Mouse (Mus musculus) myocyte (in vitro differentiated cells): ENCODE results near the gene Echdc2. TPM values are rescaled to one million over a fixed set of nuclear protein-coding genes. Genes with fewer than 3 reads are reported as not detected.

Source experiments
- H3K27me3 ChIP-seq: one replicate; pipeline ENCODE4 v1.6.1; 2011; ENCODE audit not compliant: control insufficient read depth, insufficient read depth, insufficient read length
- H3K36me3 ChIP-seq: one replicate; pipeline ENCODE4 v1.6.1; 2011; ENCODE audit not compliant: control insufficient read depth, insufficient read depth
- H3K4me2 ChIP-seq: one replicate; pipeline ENCODE4 v1.6.1; 2011; ENCODE audit warnings: low read depth, control low read depth
- H3K4me3 ChIP-seq: one replicate; pipeline ENCODE4 v1.5.1; 2011; ENCODE audit warnings: mild to moderate bottlenecking, control low read depth, moderate library complexity
- H3K79me2 ChIP-seq: one replicate; pipeline ENCODE4 v1.6.1; 2011; ENCODE audit not compliant: control insufficient read depth, insufficient read depth
- H3ac ChIP-seq: one replicate; pipeline ENCODE4 v1.6.1; 2011; ENCODE audit not compliant: control insufficient read depth, insufficient read length
- CEBPB ChIP-seq: IDR thresholded peaks from 2 replicates; pipeline ENCODE4 v1.6.1; 2011; ENCODE audit warnings: mild to moderate bottlenecking, moderate library complexity; ENCODE audit not compliant: poor library complexity, insufficient read depth, severe bottlenecking
- E2F4 ChIP-seq: IDR thresholded peaks from one replicate; pipeline ENCODE4 v1.6.1; 2011; ENCODE audit warnings: mild to moderate bottlenecking, control low read depth, moderate library complexity; ENCODE audit not compliant: insufficient read depth
- MAX ChIP-seq: IDR thresholded peaks from one replicate; pipeline ENCODE4 v1.6.1; 2011; ENCODE audit warnings: low read depth, mild to moderate bottlenecking, control low read depth
- MYOD1 ChIP-seq, 3 experiments: IDR thresholded peaks; one replicate each; pipeline ENCODE4 v1.6.1; 2011; ENCODE audit warnings: control low read depth in 2 of 3, low read depth in 2 of 3, mild to moderate bottlenecking in 2 of 3, moderate library complexity in 1 of 3; ENCODE audit not compliant: insufficient read length in 2 of 3, control insufficient read depth in 1 of 3
- MYOG ChIP-seq, 3 experiments: IDR thresholded peaks; one replicate each; pipeline ENCODE4 v1.6.1; 2011; ENCODE audit warnings: control low read depth in 2 of 3, low read depth in 2 of 3, mild to moderate bottlenecking in 2 of 3; ENCODE audit not compliant: insufficient read length in 2 of 3, control insufficient read depth in 1 of 3, insufficient read depth in 1 of 3
- POLR2A ChIP-seq: IDR thresholded peaks from one replicate; pipeline ENCODE4 v1.6.1; 2011; ENCODE audit warnings: low read depth, mild to moderate bottlenecking, control low read depth, moderate library complexity; ENCODE audit not compliant: insufficient read length
- POLR2AphosphoS2 ChIP-seq: IDR thresholded peaks from one replicate; pipeline ENCODE4 v1.6.1; 2011; ENCODE audit warnings: low read depth, control low read depth; ENCODE audit not compliant: insufficient read length
- REST ChIP-seq: IDR thresholded peaks from one replicate; pipeline ENCODE4 v1.6.1; 2011; ENCODE audit warnings: mild to moderate bottlenecking, control low read depth, moderate library complexity; ENCODE audit not compliant: insufficient read depth, insufficient read length
- SRF ChIP-seq: IDR thresholded peaks from one replicate; pipeline ENCODE4 v1.6.1; 2011; ENCODE audit warnings: low read depth; ENCODE audit not compliant: control insufficient read depth, insufficient read length
- TCF12 ChIP-seq: IDR thresholded peaks from one replicate; pipeline ENCODE4 v1.6.1; 2011; ENCODE audit warnings: mild to moderate bottlenecking, control low read depth; ENCODE audit not compliant: poor library complexity, insufficient read depth, severe bottlenecking
- TCF3 ChIP-seq: IDR thresholded peaks from one replicate; pipeline ENCODE4 v1.6.1; 2011; ENCODE audit warnings: low read depth, control low read depth; ENCODE audit not compliant: insufficient read length
- USF1 ChIP-seq: IDR thresholded peaks from one replicate; pipeline ENCODE4 v1.6.1; 2011; ENCODE audit warnings: low read depth, mild to moderate bottlenecking, control low read depth, moderate library complexity
- polyA plus RNA-seq: library from polyadenylated mRNA; unstranded; fragments of >200 nt; fragmentation: generic; extraction: Trizol; gene quantifications from one replicate; pipeline ENCODE4 v1.2.1, GENCODE M21; 2012; ENCODE audit warnings: missing spikeins

Echdc2 gene
- polyA plus RNA-seq, 1 experiment, result 8.6 TPM

DNA sequence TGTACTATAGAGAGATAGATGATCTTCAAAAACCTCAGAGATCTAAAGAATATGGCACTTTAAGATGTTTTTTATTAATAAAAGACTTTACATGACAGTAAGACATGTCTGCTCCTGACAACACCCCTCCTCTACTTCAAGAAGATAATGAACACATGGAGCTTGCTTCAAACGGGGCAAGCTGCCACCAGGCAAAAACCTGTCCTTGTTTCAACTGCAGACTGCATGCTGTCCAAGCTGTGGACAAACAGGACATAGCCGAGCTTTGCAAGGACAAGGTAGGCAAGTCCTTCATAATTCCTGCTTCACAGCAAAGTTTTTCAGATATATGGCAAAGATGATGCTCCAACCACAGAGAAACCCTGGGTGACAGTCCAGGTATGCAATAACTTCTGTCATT lies 34.0 kb downstream of the Echdc2 start:
- TF ChIP-seq MYOG (IDR thresholded peaks at IDR 0.05; ENCODE audit: control insufficient read depth in 1 of 3, insufficient read depth in 1 of 3, insufficient read length in 2 of 3, low read depth in 2 of 3) (no peak), MYOD1 (IDR thresholded peaks at IDR 0.05; ENCODE audit: control insufficient read depth in 1 of 3, insufficient read length in 2 of 3, low read depth in 2 of 3) (no peak), REST (no peak)
- Histone ChIP-seq H3K4me2 (no peak overlapping the region), H3K79me2 (no peaks in the 10 kb centered on the region), H3K36me3 (no peaks in the 10 kb centered on the region), H3K27me3 (peaks cover 4% of the 10 kb centered on the region), H3K4me3 (no peak overlapping the region), H3ac (no peak overlapping the region)

DNA sequence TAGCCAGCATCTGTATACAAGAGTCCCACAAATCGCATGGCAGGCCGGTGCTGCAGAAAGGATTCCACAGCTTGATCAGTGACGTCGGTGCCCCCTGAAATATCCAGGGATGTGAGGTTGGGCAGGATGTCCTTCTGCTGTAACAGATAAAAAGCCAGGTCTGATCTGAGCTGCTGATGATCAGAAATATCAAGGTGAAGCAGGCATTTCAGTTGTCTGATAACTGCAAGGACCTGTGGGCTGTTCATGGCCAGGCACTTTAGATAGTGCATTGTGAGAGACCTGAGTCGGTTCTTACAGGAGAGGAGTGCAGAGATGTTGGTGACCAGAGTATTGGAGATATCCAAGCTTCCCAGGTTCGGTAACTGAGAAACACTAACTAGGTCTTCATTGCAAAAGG lies 39.4 kb downstream of the Echdc2 start:
- Histone ChIP-seq H3ac (no peak overlapping the region), H3K36me3 (no peaks in the 10 kb centered on the region), H3K27me3 (peaks cover 33% of the 10 kb centered on the region), H3K4me3 (no peak overlapping the region), H3K79me2 (no peaks in the 10 kb centered on the region), H3K4me2 (no peak overlapping the region)
- no peak for TF ChIP-seq CEBPB
- TF ChIP-seq POLR2A, result no peak
- TF ChIP-seq TCF12, result no peak
- TF ChIP-seq REST, result no peak
- no peak for TF ChIP-seq TCF3
- no peak for TF ChIP-seq MAX
- no peak for TF ChIP-seq POLR2AphosphoS2
- no peak for TF ChIP-seq MYOD1 (IDR thresholded peaks at IDR 0.05; ENCODE audit: control insufficient read depth in 1 of 3, insufficient read length in 2 of 3, low read depth in 2 of 3)

DNA sequence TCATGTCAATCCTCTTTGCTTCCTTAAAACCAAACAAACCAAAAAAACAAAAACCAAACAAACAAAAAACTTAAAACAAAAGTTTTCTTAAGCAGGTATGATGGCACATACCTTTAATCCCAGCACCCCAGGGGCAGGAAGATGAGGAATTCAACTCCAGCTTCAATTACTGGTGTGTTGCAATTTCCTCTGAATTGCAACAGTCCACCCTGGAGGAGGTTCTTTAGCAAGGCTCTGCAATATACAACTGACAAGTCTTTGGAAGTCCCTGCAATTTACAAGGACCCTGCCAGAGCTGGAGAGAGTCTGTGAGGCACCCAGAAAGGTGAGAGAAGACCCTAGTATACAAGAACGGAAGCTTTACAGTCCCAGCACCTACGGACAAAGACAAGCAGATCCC lies 47.8 kb downstream of the Echdc2 start:
- Histone ChIP-seq H3K36me3 (no peaks in the 10 kb centered on the region), H3ac (no peak overlapping the region), H3K79me2 (no peaks in the 10 kb centered on the region), H3K4me3 (no peak overlapping the region), H3K27me3 (peaks cover 20% of the 10 kb centered on the region), H3K4me2 (no peak overlapping the region)
- TF ChIP-seq POLR2AphosphoS2, result no peak
- TF ChIP-seq CEBPB, result no peak
- no peak for TF ChIP-seq USF1
- TF ChIP-seq TCF3, result no peak
- no peak for TF ChIP-seq MAX
- TF ChIP-seq MYOG (IDR thresholded peaks at IDR 0.05; ENCODE audit: control insufficient read depth in 1 of 3, insufficient read depth in 1 of 3, insufficient read length in 2 of 3, low read depth in 2 of 3), result no peak
- no peak for TF ChIP-seq REST
- TF ChIP-seq SRF, result no peak
- no peak for TF ChIP-seq POLR2A
- TF ChIP-seq E2F4, result no peak
- TF ChIP-seq TCF12, result no peak

GRCm38 (mm10) chr4:108217332-108218179 lies 52.3 kb downstream of the Echdc2 start, which contains the start of gene Zyg11a:
Gene Zyg11a, minus strand, starts transcription at chr4:108218048.
- Histone ChIP-seq H3K4me3 (no peak within 1 kb of the TSS), H3K79me2 (no peaks in the 10 kb centered on the region), H3ac (no peak within 1 kb of the TSS), H3K36me3 (no peaks in the 10 kb centered on the region), H3K4me2 (no peak within 1 kb of the TSS), H3K27me3 (peaks cover 8% of the 10 kb centered on the region)
- TF ChIP-seq TCF12 (no peak), POLR2A (no peak), MYOD1 (IDR thresholded peaks at IDR 0.05; ENCODE audit: control insufficient read depth in 1 of 3, insufficient read length in 2 of 3, low read depth in 2 of 3) (no peak), POLR2AphosphoS2 (no peak), USF1 (no peak), REST (no peak), TCF3 (no peak)

GRCm38 (mm10) chr4:108219019-108219418 lies 53.8 kb downstream of the Echdc2 start:
- TF ChIP-seq MYOD1 (IDR thresholded peaks at IDR 0.05; ENCODE audit: control insufficient read depth in 1 of 3, insufficient read length in 2 of 3, low read depth in 2 of 3) (no peak), SRF (no peak), USF1 (no peak), TCF12 (no peak), REST (no peak), MAX (no peak), CEBPB (no peak), TCF3 (no peak), E2F4 (no peak), MYOG (IDR thresholded peaks at IDR 0.05; ENCODE audit: control insufficient read depth in 1 of 3, insufficient read depth in 1 of 3, insufficient read length in 2 of 3, low read depth in 2 of 3) (no peak), POLR2AphosphoS2 (no peak), POLR2A (no peak)
- H3K27me3 ChIP-seq, result peaks cover 8% of the 10 kb centered on the region
- H3K79me2 ChIP-seq, result no peaks in the 10 kb centered on the region
- no peak overlapping the region for H3ac ChIP-seq
- no peak overlapping the region for H3K4me2 ChIP-seq
- no peak overlapping the region for H3K4me3 ChIP-seq
- H3K36me3 ChIP-seq, result no peaks in the 10 kb centered on the region
